Mouse (Mus musculus): ENCODE measurements at regions not wholly inside any gene's neighbourhood (a gene's known extent, or its start where the extent isn't known, plus 50 kb on each side); places are given as distances from the start of the nearest gene placed in this dataset.
A peak's percentile ranks its signal among the peaks of the same experiment; 100 is the strongest.

- Histone ChIP-seq H3K27ac (ENCODE audit: low read depth, low read length) (no peak overlapping the region), H3K9me3 (ENCODE audit: control insufficient read depth, low read length) (no peaks in the 10 kb centered on the region), H3K4me2 (replicated peaks; ENCODE audit: low read depth, low read length) (no peak overlapping the region), H3K36me3 (ENCODE audit: control insufficient read depth, insufficient read depth, low read length) (no peaks in the 10 kb centered on the region), H3K27me3 (ENCODE audit: control insufficient read depth, insufficient read depth, low read length) (no peaks in the 10 kb centered on the region), H3K4me1 (replicated peaks; ENCODE audit: control insufficient read depth, insufficient read depth, low read length) (no peaks in the 10 kb centered on the region), H3K4me3 (ENCODE audit: low read depth, low read length) (no peak overlapping the region), H3K9ac (ENCODE audit: low read depth, low read length) (no peak overlapping the region)
- DNase-seq (ENCODE audit: low spot score) (no peak), ATAC-seq (ENCODE audit: low FRiP score) (no peak)
- WGBS, result 72% methylated on average over 1 of the region's 1 CpGs
Observed at GRCm38 (mm10) chr12:14005991-14006390, 145.9 kb downstream of the Fam84a start.

DNA sequence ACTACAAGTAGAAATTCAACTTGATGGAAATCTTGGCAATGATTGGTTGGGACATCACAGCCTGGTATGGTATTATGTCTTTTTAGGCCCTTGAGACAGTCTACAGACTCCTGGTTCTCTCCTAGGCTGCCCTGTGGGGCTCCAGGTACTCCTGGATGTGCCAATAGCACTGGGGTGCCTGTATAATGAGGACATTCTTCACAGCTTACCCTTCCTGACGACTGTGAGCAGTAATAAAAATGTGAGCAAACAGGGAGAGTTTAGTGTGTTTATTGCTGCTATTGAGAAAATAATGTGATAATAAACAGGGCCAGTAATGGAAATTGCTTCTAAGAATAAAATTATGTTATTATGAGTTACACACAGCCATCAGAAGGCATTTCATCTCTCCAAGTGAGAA is 150.2 kb downstream of the Fam84a start:
- WGBS, result 64% methylated on average over 1 of the region's 1 CpGs
- no peaks in the 10 kb centered on the region for H3K36me3 ChIP-seq (ENCODE audit: control insufficient read depth, insufficient read depth, low read length)
- no peak overlapping the region for H3K4me2 ChIP-seq (replicated peaks; ENCODE audit: low read depth, low read length)
- H3K9me3 ChIP-seq (ENCODE audit: control insufficient read depth, low read length), result no peaks in the 10 kb centered on the region
- H3K27ac ChIP-seq (ENCODE audit: low read depth, low read length), result no peak overlapping the region
- DNase-seq (ENCODE audit: low spot score) (no peak), ATAC-seq (ENCODE audit: low FRiP score) (no peak)
- H3K9ac ChIP-seq (ENCODE audit: low read depth, low read length), result no peak overlapping the region
- H3K27me3 ChIP-seq (ENCODE audit: control insufficient read depth, insufficient read depth, low read length), result no peaks in the 10 kb centered on the region
- no peak overlapping the region for H3K4me3 ChIP-seq (ENCODE audit: low read depth, low read length)
- no peaks in the 10 kb centered on the region for H3K4me1 ChIP-seq (replicated peaks; ENCODE audit: control insufficient read depth, insufficient read depth, low read length)

- Histone ChIP-seq H3K9me3 (ENCODE audit: control insufficient read depth, low read length) (no peaks in the 10 kb centered on the region), H3K4me2 (replicated peaks; ENCODE audit: low read depth, low read length) (no peak overlapping the region), H3K9ac (ENCODE audit: low read depth, low read length) (no peak overlapping the region), H3K27me3 (ENCODE audit: control insufficient read depth, insufficient read depth, low read length) (no peaks in the 10 kb centered on the region), H3K4me3 (ENCODE audit: low read depth, low read length) (no peak overlapping the region), H3K36me3 (ENCODE audit: control insufficient read depth, insufficient read depth, low read length) (no peaks in the 10 kb centered on the region), H3K4me1 (replicated peaks; ENCODE audit: control insufficient read depth, insufficient read depth, low read length) (no peaks in the 10 kb centered on the region), H3K27ac (ENCODE audit: low read depth, low read length) (no peak overlapping the region)
- DNase-seq (ENCODE audit: low spot score), result no peak
- WGBS, result 63% methylated on average over 1 of the region's 1 CpGs
- ATAC-seq (ENCODE audit: low FRiP score), result peak; percentile 56; the same call in 1 of the 2 replicates
Observed at GRCm38 (mm10) chr12:13984396-13984776, 167.5 kb downstream of the Fam84a start.

DNA sequence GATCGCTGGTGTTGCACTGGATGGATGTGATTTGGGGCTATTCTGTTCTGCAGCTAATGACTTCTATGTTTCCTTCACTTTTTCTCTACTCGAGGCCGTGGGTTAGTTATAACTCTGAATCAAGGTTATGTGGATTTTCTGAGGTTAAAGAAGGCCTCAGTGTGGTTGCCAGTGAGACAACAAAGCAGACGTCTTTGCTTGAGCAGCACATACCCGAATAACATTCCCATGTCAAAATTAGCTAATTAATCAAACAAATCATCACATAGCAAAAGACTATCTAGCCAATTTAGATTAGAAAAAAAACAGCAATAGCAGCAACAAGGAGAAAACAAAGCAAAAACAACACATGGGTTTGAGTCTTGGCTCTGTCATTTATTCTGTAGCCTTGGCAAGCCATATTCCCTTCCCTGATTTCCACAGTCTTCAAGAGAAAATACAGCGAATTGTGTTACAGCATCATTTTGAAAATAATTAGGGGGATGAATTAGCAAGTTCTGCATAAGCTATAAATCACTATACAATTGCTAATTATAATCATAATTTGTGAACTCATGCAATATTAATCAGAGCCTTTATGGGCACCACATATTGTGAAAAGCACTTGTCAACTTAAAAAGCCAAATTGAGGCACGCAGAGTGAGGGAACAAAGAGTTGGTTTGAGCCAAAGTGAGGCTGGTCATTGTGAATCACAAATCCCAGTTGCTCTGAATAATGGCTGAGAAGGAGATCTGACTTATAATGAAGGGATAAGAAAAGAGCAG is 168.0 kb downstream of the Fam84a start:
- WGBS, result 50% methylated on average over 7 of the region's 7 CpGs
- DNase-seq (ENCODE audit: low spot score) (peak; percentile 28), ATAC-seq (ENCODE audit: low FRiP score) (peak; percentile 79)
- Histone ChIP-seq H3K27ac (ENCODE audit: low read depth, low read length) (0 out of 2 replicates have a peak overlapping the region, but pooled peaks have one; percentile 42), H3K4me1 (replicated peaks; ENCODE audit: control insufficient read depth, insufficient read depth, low read length) (no peaks in the 10 kb centered on the region), H3K9ac (ENCODE audit: low read depth, low read length) (no peak overlapping the region), H3K27me3 (ENCODE audit: control insufficient read depth, insufficient read depth, low read length) (no peaks in the 10 kb centered on the region), H3K9me3 (ENCODE audit: control insufficient read depth, low read length) (no peaks in the 10 kb centered on the region), H3K36me3 (ENCODE audit: control insufficient read depth, insufficient read depth, low read length) (no peaks in the 10 kb centered on the region), H3K4me3 (ENCODE audit: low read depth, low read length) (no peak overlapping the region), H3K4me2 (replicated peaks; ENCODE audit: low read depth, low read length) (no peak overlapping the region)

GRCm38 (mm10) chr12:13964537-13964936 is 187.3 kb downstream of the Fam84a start:
- DNase-seq (ENCODE audit: low spot score) (no peak), ATAC-seq (ENCODE audit: low FRiP score) (no peak)
- 89% methylated on average over 3 of the region's 3 CpGs for WGBS
- Histone ChIP-seq H3K36me3 (ENCODE audit: control insufficient read depth, insufficient read depth, low read length) (no peaks in the 10 kb centered on the region), H3K9me3 (ENCODE audit: control insufficient read depth, low read length) (no peaks in the 10 kb centered on the region), H3K27me3 (ENCODE audit: control insufficient read depth, insufficient read depth, low read length) (no peaks in the 10 kb centered on the region), H3K27ac (ENCODE audit: low read depth, low read length) (no peak overlapping the region), H3K4me2 (replicated peaks; ENCODE audit: low read depth, low read length) (no peak overlapping the region), H3K4me1 (replicated peaks; ENCODE audit: control insufficient read depth, insufficient read depth, low read length) (no peaks in the 10 kb centered on the region), H3K4me3 (ENCODE audit: low read depth, low read length) (no peak overlapping the region), H3K9ac (ENCODE audit: low read depth, low read length) (no peak overlapping the region)

- H3K4me2 ChIP-seq (replicated peaks; ENCODE audit: low read depth, low read length), result no peak overlapping the region
- no peaks in the 10 kb centered on the region for H3K27me3 ChIP-seq (ENCODE audit: control insufficient read depth, insufficient read depth, low read length)
- no peaks in the 10 kb centered on the region for H3K4me1 ChIP-seq (replicated peaks; ENCODE audit: control insufficient read depth, insufficient read depth, low read length)
- no peak overlapping the region for H3K4me3 ChIP-seq (ENCODE audit: low read depth, low read length)
- no peak for DNase-seq (ENCODE audit: low spot score)
- ATAC-seq (ENCODE audit: low FRiP score), result no peak
- 92% methylated on average over 4 of the region's 4 CpGs for WGBS
- H3K36me3 ChIP-seq (ENCODE audit: control insufficient read depth, insufficient read depth, low read length), result no peaks in the 10 kb centered on the region
- H3K9ac ChIP-seq (ENCODE audit: low read depth, low read length), result no peak overlapping the region
- H3K27ac ChIP-seq (ENCODE audit: low read depth, low read length), result no peak overlapping the region
- no peaks in the 10 kb centered on the region for H3K9me3 ChIP-seq (ENCODE audit: control insufficient read depth, low read length)
Observed at GRCm38 (mm10) chr12:13939494-13939893, 212.4 kb downstream of the Fam84a start.

DNA sequence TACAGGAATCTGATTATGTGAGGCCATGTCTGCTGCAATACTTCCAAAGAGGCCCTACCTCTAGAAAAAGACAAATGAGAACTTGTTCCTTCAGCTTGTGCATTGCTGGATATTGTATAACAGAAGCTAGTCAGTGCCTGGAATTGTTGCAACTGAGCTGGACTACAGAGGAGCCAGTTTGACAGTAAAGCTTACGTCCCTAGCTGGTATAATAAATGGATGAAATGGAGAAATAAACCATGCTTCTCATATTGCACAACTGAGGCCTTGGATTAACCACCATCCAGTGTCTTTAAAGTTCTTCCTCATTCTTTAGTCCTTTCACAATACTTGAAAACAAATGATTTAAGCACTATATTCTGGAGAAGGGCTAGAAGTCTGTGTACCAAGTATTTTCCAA is 230.8 kb downstream of the Fam84a start:
- Histone ChIP-seq H3K9me3 (ENCODE audit: control insufficient read depth, low read length) (no peaks in the 10 kb centered on the region), H3K9ac (ENCODE audit: low read depth, low read length) (no peak overlapping the region), H3K27me3 (ENCODE audit: control insufficient read depth, insufficient read depth, low read length) (no peaks in the 10 kb centered on the region), H3K4me2 (replicated peaks; ENCODE audit: low read depth, low read length) (no peak overlapping the region), H3K4me1 (replicated peaks; ENCODE audit: control insufficient read depth, insufficient read depth, low read length) (no peaks in the 10 kb centered on the region), H3K4me3 (ENCODE audit: low read depth, low read length) (no peak overlapping the region), H3K36me3 (ENCODE audit: control insufficient read depth, insufficient read depth, low read length) (no peaks in the 10 kb centered on the region), H3K27ac (ENCODE audit: low read depth, low read length) (no peak overlapping the region)
- ATAC-seq (ENCODE audit: low FRiP score) (no peak), DNase-seq (ENCODE audit: low spot score) (no peak)
- WGBS, result 81% methylated on average over 1 of the region's 1 CpGs

DNA sequence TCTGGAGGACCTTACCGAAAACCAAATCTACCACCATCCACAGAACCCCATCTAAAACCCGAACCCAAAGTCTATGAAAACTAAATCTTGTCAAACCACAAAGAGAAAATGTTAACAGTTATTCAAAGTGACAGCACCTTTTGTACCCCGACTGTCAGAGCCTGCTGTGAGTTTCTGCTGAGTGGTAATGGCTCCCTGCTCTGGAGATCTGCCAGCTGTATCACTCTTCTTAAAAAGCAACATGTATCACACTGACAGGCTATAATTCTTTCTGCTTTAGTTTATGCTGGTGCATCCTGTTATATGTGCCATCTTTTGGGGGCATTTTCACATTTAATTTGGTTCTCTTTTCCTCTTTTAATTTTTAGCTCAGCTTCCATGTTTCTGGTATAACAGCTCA is 268.5 kb downstream of the Fam84a start:
- Histone ChIP-seq H3K4me2 (replicated peaks; ENCODE audit: low read depth, low read length) (no peak overlapping the region), H3K9me3 (ENCODE audit: control insufficient read depth, low read length) (no peaks in the 10 kb centered on the region), H3K9ac (ENCODE audit: low read depth, low read length) (no peak overlapping the region), H3K4me1 (replicated peaks; ENCODE audit: control insufficient read depth, insufficient read depth, low read length) (no peaks in the 10 kb centered on the region), H3K36me3 (ENCODE audit: control insufficient read depth, insufficient read depth, low read length) (no peaks in the 10 kb centered on the region), H3K27ac (ENCODE audit: low read depth, low read length) (no peak overlapping the region), H3K4me3 (ENCODE audit: low read depth, low read length) (no peak overlapping the region), H3K27me3 (ENCODE audit: control insufficient read depth, insufficient read depth, low read length) (no peaks in the 10 kb centered on the region)
- ATAC-seq (ENCODE audit: low FRiP score), result no peak
- 60% methylated on average over 3 of the region's 3 CpGs for WGBS
- no peak for DNase-seq (ENCODE audit: low spot score)

DNA sequence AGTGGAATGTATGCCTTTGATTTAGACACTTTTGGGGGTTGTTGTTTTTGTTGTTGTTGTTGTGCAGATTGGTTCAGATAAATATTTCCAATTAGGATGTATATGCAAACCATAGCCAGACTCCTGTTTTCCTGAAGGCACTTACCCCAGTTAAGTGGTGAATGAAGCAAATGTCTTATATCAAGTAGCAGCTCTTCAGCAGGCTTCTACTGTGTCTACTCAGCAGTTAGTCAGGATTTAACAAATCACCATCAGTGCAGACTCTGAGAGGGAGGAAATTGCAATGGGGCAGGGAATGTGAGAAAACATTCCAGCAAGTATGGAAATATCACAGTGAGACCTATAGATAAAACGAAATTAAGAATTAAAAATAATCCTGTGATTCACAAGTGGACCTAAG is 282.7 kb downstream of the Fam84a start:
- Histone ChIP-seq H3K9ac (ENCODE audit: low read depth, low read length) (no peak overlapping the region), H3K27ac (ENCODE audit: low read depth, low read length) (no peak overlapping the region), H3K4me2 (replicated peaks; ENCODE audit: low read depth, low read length) (no peak overlapping the region), H3K4me1 (replicated peaks; ENCODE audit: control insufficient read depth, insufficient read depth, low read length) (no peaks in the 10 kb centered on the region), H3K4me3 (ENCODE audit: low read depth, low read length) (no peak overlapping the region), H3K27me3 (ENCODE audit: control insufficient read depth, insufficient read depth, low read length) (no peaks in the 10 kb centered on the region), H3K36me3 (ENCODE audit: control insufficient read depth, insufficient read depth, low read length) (no peaks in the 10 kb centered on the region), H3K9me3 (ENCODE audit: control insufficient read depth, low read length) (no peaks in the 10 kb centered on the region)
- ATAC-seq (ENCODE audit: low FRiP score) (no peak), DNase-seq (ENCODE audit: low spot score) (no peak)
- 70% methylated on average over 1 of the region's 1 CpGs for WGBS
